Mouse (Mus musculus): ENCODE results near the gene Hmgb1.

- TF ChIP-seq POLR2A (IDR thresholded peaks at IDR 0.05; ENCODE audit: insufficient read length, low read depth) (no peak), MAX (IDR thresholded peaks at IDR 0.05; ENCODE audit: low read depth) (no peak), MYOG (IDR thresholded peaks at IDR 0.05; ENCODE audit: control insufficient read depth in 1 of 3, insufficient read depth in 1 of 3, insufficient read length in 2 of 3, low read depth in 2 of 3) (no peak), TCF12 (IDR thresholded peaks at IDR 0.05; ENCODE audit: insufficient read depth, poor library complexity, severe bottlenecking) (no peak)
These were observed 95.4 kb downstream of the Hmgb1 start for GRCm38 (mm10) chr5:149088891-149089290.
